Mouse (Mus musculus) limb, embryonic 10.5 days (tissue): ENCODE results near the gene Fam43b. TPM values are rescaled to one million over a fixed set of nuclear protein-coding genes. Genes with fewer than 3 reads are reported as not detected.

Experiments
- DNase-seq: peaks from one replicate; pipeline ENCODE4 v3.0.0-alpha.2; 2017; ENCODE audit warnings: low spot score
- H3K27ac ChIP-seq: fragments of 300-500 bp; sonication (generic); 2 replicates; pipeline ENCODE4 v1.5.1; 2016; ENCODE audit warnings: mild to moderate bottlenecking
- H3K27me3 ChIP-seq: fragments of 300-500 bp; sonication (generic); 2 replicates; pipeline ENCODE4 v1.6.1; 2016; ENCODE audit warnings: low read depth, mild to moderate bottlenecking; ENCODE audit not compliant: poor library complexity, severe bottlenecking
- H3K36me3 ChIP-seq: fragments of 300-500 bp; sonication (generic); 2 replicates; pipeline ENCODE4 v1.6.1; 2016; ENCODE audit warnings: mild to moderate bottlenecking, moderate library complexity
- H3K4me1 ChIP-seq: fragments of 300-500 bp; sonication (generic); 2 replicates; pipeline ENCODE4 v1.6.1; 2016
- H3K4me3 ChIP-seq: fragments of 300-500 bp; sonication (generic); 2 replicates; pipeline ENCODE4 v1.5.1; 2016; ENCODE audit warnings: mild to moderate bottlenecking, moderate library complexity
- H3K9me3 ChIP-seq: fragments of 300-500 bp; sonication (generic); replicated peaks from 2 replicates; pipeline ENCODE4 v1.6.1; 2016; ENCODE audit warnings: mild to moderate bottlenecking
- WGBS: fragments of 180-500 bp; shearing (Covaris S2); methylation state at CpG from one replicate; pipeline ENCODE4 v1.1.7; 2016; 5-methylcytosine and 5-hydroxymethylcytosine counted together
- polyA plus RNA-seq: library from polyadenylated mRNA; unstranded; fragments of >200 nt; fragmentation: Nextera tagmentation; extraction: Ambion mirVana; gene quantifications from 2 replicates; pipeline ENCODE4 v1.2.1, GENCODE M21; 2016

Gene Fam43b
- polyA plus RNA-seq, 1 experiment from 2014 or later, result not detected

DNA sequence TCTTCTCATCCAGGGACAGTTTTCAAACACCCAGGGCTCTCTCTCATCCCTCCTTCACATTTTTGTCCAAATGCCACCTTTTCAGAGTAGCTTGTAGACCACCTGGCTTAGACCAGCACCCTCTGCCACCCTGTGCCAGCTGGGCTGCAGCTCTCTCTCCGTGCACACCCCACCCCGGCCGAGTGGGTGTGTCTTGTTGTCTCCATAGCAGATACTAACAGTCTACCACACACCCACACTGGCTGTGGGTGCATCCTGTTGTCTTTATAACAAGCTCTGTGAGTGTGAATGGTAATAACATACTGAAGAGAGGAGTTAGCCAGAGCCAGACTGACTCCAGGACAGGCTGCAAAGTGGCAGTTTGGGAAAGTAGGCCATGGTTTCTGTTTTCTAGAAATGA, 19.7 kb upstream of the Fam43b start:
- H3K36me3 ChIP-seq, result no peaks in the 10 kb centered on the region
- H3K27ac ChIP-seq, result no peak overlapping the region
- no peak for DNase-seq
- no peaks in the 10 kb centered on the region for H3K9me3 ChIP-seq
- H3K27me3 ChIP-seq, result peaks cover 79% of the 10 kb centered on the region
- H3K4me3 ChIP-seq, result no peak overlapping the region
- H3K4me1 ChIP-seq, result peaks cover 5% of the 10 kb centered on the region
- 81% methylated on average over 3 of the region's 3 CpGs for WGBS

GRCm38 (mm10) chr4:138414725-138415124, 18.4 kb upstream of the Fam43b start:
- H3K9me3 ChIP-seq, result no peaks in the 10 kb centered on the region
- peak overlapping the region; percentile 17; the same call in 1 of the 2 replicates for H3K27ac ChIP-seq
- peaks cover 5% of the 10 kb centered on the region for H3K4me1 ChIP-seq
- no peak overlapping the region for H3K4me3 ChIP-seq
- no peak for DNase-seq
- no peaks in the 10 kb centered on the region for H3K36me3 ChIP-seq
- 21% methylated on average over 6 of the region's 6 CpGs for WGBS
- peaks cover 84% of the 10 kb centered on the region for H3K27me3 ChIP-seq

DNA sequence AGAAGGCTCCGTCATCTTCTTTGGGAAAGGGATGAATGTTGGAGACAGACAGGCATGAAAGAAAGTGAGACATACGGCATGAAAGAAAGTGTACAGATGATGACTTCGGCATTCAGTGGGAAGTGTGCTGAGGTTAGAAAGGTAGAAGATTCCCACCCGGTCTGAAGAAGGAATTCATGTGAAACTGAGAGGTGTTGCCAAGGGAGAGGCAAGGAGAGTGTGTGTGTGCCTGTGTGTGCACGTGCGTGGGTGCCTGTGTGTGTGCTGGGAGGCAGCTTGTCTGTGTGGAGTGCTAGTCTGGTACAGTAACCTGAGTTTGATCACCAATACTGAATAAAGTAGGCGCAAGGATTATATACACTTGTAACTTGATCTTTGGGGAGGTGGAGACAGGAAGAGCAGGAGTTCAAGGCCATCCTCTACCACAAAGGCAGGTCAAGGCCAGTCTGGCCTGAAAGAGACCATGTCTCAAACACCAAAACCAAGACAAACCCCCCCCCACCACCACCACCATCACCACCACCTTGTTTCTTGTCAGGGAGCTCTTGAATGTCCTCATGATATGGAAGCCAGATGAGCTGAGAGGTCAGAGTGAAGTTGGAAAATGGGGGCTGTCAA, 15.3 kb upstream of the Fam43b start:
- DNase-seq, result no peak
- H3K4me1 ChIP-seq, result peaks cover 5% of the 10 kb centered on the region
- 57% methylated on average over 7 of the region's 7 CpGs for WGBS
- no peaks in the 10 kb centered on the region for H3K9me3 ChIP-seq
- no peak overlapping the region for H3K27ac ChIP-seq
- no peaks in the 10 kb centered on the region for H3K36me3 ChIP-seq
- peaks cover 71% of the 10 kb centered on the region for H3K27me3 ChIP-seq
- no peak overlapping the region for H3K4me3 ChIP-seq

DNA sequence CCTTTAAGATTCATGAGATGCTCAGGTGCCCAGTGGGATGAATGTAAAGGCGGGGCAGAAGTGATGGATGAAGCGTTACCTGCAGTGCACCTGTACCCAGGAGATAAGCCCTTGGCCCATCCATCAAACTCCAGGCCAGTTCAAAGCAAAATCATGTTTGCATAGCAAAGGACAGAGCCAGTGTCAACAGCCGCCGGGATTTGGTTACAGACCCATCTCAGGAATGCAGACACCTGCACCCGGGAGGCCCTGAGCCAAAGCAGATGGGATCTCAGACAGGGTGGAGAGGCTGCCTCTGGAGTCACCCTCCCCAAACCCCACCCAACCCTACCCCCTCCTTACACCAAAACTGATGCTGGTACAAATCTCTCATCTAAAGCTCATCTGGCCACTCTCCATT, 14.7 kb upstream of the Fam43b start:
- 9% methylated on average over 5 of the region's 5 CpGs for WGBS
- peaks cover 5% of the 10 kb centered on the region for H3K4me1 ChIP-seq
- DNase-seq, result no peak
- no peak overlapping the region for H3K27ac ChIP-seq
- H3K27me3 ChIP-seq, result peaks cover 65% of the 10 kb centered on the region
- no peak overlapping the region for H3K4me3 ChIP-seq
- H3K9me3 ChIP-seq, result no peaks in the 10 kb centered on the region
- no peaks in the 10 kb centered on the region for H3K36me3 ChIP-seq

DNA sequence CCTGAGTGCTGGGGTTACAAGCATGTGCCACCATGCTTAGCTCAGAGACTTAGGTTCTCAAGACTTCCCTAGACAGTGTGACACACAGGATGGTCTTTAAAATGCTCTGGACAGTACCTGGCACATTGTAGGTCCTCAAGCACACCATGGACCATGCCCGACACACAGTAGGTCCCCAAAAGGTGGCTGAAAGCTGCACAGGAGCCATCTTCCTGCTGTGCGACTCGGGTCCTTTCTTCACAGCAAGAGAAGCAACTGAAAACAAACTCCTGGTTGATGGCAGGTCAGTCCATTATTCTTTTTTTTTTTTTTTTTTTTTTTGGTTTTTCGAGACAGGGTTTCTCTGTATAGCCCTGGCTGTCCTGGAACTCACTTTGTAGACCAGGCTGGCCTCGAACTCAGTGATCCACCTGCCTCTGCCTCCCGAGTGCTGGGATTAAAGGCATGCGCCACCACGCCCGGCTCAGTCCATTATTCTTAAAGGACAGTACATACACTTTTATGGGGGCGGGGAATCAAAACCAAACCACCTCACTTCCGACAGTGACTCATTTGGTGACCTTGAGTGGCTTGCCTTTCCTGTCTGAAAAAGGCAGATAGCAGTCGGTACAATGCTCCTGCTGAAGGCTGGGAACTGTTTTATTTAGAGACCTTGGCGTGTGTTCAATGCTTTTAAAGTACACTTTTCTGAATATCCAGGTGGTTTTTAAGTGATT, 11.3 kb upstream of the Fam43b start:
- Histone ChIP-seq H3K4me1 (no peaks in the 10 kb centered on the region), H3K4me3 (no peak overlapping the region), H3K27ac (no peak overlapping the region), H3K27me3 (peaks cover 36% of the 10 kb centered on the region), H3K9me3 (no peaks in the 10 kb centered on the region), H3K36me3 (no peaks in the 10 kb centered on the region)
- WGBS, result 83% methylated on average over 12 of the region's 13 CpGs
- DNase-seq, result no peak

DNA sequence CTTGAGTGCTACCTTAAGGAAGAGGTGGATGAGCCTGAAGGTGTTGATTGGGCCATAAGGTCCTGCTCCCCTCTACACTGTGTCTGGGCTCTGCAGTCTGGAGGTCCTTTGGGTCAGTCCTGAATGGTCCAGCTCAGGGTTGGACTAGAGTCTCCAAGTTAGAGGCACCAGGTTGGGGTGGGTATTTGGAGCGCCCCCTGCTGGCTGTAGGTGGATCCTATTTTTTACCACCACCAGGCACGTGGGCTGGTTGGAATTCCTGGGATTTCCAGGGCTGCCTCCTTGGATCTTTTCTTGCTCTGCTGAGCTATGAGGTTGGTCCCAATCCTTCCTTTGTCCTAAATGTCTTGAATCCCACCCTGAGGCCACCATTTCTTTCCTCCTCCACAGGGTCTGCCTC, 8.5 kb upstream of the Fam43b start:
- H3K4me1 ChIP-seq, result no peaks in the 10 kb centered on the region
- WGBS, result 4% methylated on average over 2 of the region's 2 CpGs
- H3K4me3 ChIP-seq, result no peak overlapping the region
- no peaks in the 10 kb centered on the region for H3K36me3 ChIP-seq
- H3K9me3 ChIP-seq, result no peaks in the 10 kb centered on the region
- peak; percentile 45 for DNase-seq
- H3K27ac ChIP-seq, result no peak overlapping the region
- peaks cover 20% of the 10 kb centered on the region for H3K27me3 ChIP-seq

DNA sequence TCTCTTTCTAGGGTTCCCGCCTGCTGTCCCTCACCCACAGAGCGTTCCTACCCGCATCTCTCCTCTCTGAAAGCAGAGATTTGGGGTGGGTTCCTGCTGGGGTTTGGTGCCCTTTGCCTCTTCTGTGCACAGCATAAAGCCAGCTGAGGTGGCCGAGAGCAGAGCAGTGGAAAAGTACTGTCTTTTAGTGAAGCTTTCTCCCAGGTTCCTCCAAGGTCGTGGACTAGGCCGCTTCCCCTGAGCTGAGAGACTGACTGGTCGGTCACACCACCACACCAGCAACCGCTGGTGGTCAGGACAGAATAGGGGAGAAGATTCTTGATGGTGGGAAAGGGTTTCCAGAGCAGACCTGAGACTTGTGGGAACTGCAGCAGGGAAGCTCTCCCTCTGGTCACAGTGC, 383 bp upstream of the Fam43b start:
- Histone ChIP-seq H3K27me3 (peaks cover 91% of the 10 kb centered on the region), H3K36me3 (no peaks in the 10 kb centered on the region), H3K4me1 (peaks cover 22% of the 10 kb centered on the region), H3K27ac (no peak overlapping the region), H3K4me3 (peak overlapping the region; percentile 55; the same call in 1 of the 2 replicates), H3K9me3 (no peaks in the 10 kb centered on the region)
- no peak for DNase-seq
- 6% methylated on average over 8 of the region's 8 CpGs for WGBS

DNA sequence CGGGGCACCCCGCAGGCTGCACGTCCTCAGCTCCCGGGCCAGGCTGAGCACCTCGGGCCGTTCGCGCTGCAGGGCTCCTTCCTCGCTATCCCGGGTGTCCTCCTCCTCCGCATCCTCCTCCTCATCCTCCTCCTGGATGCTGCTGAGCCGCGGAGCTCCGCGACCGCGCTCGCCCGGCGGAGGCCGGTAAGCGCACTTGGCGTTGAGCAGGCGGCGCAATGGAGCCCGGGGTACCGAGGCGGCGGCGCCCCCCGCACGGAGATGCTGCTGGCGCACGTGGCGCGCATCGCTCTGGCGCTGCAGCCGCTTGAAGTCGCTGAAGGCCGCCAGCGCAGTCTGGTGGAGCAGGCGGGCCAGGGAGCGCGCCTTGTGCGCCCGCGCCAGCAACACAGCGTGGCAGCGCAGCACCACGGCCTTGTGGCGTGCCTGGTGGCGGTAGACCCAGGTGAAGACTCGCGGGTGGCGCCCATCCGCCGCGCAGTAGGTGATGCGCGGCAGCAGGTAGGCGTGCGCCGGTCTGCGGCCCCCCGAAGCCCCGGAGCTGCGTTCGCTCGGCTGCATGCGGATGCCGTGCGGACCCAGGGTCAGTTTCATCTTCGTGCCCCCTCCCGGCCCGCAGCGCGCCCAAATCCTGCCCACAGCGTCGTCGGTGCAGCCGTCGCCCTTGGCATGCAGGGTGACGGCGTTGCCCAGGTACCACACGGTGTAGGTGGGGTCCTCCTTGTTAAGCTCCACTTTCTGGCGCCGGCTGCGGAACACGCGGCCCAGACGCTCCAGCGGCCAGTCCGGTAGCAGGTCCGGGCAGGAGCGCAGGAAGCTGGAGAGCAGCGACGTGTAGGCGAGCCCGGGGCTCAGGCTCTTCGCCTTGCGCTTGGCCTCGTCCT, 999 bp downstream of the Fam43b start:
- H3K27me3 ChIP-seq, result peaks cover 96% of the 10 kb centered on the region
- H3K27ac ChIP-seq, result 0 out of 2 replicates have a peak overlapping the region, but pooled peaks have one; percentile 19
- peaks cover 22% of the 10 kb centered on the region for H3K4me1 ChIP-seq
- under 1% methylated on average over 103 of the region's 103 CpGs for WGBS
- peak; percentile 57 for DNase-seq
- no peaks in the 10 kb centered on the region for H3K36me3 ChIP-seq
- H3K9me3 ChIP-seq, result no peaks in the 10 kb centered on the region
- peak overlapping the region; percentile 55 for H3K4me3 ChIP-seq

DNA sequence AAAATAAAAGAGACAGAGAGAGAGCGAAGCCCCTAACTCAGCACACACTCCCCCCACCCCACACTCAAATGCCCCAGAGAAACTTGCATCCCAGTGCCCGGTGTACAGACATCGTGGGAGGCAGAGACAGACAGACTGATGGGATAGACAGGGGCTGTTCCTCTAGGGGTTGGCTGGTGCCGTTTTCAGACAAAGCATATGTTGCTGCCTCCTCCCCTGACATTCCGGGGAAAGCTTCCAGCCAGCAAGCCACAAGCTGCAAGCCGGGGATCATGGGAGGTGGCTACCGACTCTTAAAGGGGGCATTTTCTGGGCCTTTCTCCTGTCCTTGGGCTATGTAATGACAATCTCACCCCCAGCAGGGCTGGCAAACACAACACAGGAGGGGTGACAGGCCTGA, 2.6 kb downstream of the Fam43b start:
- Histone ChIP-seq H3K4me3 (no peak overlapping the region), H3K9me3 (no peaks in the 10 kb centered on the region), H3K27me3 (peaks cover 85% of the 10 kb centered on the region), H3K36me3 (no peaks in the 10 kb centered on the region), H3K4me1 (peaks cover 22% of the 10 kb centered on the region), H3K27ac (no peak overlapping the region)
- no peak for DNase-seq
- WGBS, result 71% methylated on average over 7 of the region's 7 CpGs

DNA sequence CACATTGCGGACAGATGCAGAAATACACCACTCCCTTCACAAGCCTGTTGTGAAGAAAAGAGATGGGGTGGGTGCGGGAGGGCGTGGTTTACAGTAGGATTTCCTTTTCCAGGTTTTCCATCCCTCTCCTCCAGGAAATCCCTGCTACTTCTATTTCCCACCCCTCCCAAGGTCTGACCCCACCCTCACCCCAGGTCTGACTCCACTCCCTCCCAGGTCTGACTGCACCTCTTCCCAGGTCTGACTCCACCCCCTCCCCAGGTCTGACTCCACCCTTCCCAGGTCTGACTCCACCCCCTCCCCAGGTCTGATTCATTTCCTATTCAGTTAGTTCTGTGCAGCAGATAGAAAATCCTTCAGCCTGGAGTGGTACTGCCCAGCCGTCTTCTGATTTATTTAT, 12.5 kb downstream of the Fam43b start:
- H3K36me3 ChIP-seq, result no peaks in the 10 kb centered on the region
- no peak overlapping the region for H3K27ac ChIP-seq
- no peaks in the 10 kb centered on the region for H3K4me1 ChIP-seq
- H3K4me3 ChIP-seq, result no peak overlapping the region
- no peaks in the 10 kb centered on the region for H3K9me3 ChIP-seq
- H3K27me3 ChIP-seq, result peaks cover 14% of the 10 kb centered on the region
- 53% methylated on average over 4 of the region's 4 CpGs for WGBS
- DNase-seq, result no peak

- H3K4me3 ChIP-seq, result no peak overlapping the region
- H3K27me3 ChIP-seq, result peaks cover 14% of the 10 kb centered on the region
- H3K36me3 ChIP-seq, result no peaks in the 10 kb centered on the region
- no peaks in the 10 kb centered on the region for H3K9me3 ChIP-seq
- 78% methylated on average over 6 of the region's 6 CpGs for WGBS
- no peaks in the 10 kb centered on the region for H3K4me1 ChIP-seq
- H3K27ac ChIP-seq, result no peak overlapping the region
- DNase-seq, result no peak
Measured at GRCm38 (mm10) chr4:138382462-138382861, 13.9 kb downstream of the Fam43b start.

DNA sequence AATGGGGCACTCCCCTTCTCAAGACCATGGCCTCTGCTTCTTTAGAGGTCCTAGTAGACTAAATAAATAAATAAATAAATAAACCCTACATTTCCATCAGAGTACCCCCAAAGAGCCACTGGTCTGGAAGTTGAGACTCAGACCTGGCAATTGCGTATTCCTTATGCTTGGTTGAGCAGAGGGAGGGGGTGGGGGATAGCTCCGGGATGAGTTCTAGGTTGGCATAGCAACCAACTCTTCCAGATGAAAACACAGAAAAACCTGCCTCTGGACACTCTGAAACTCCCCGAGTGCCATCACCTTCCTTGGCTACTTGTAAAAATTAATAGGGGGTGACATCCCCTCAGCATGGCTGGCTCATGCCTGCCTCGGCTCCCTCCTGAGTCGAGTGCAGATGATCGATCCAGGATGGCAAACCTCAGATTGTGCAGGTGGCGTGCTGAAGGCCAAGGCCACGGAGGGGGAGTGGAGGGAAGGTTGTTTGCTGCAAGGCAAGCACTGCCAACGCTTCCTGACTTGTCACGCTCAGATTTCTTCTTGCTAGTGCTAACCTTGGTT, 16.1 kb downstream of the Fam43b start:
- no peak overlapping the region for H3K27ac ChIP-seq
- H3K4me1 ChIP-seq, result no peaks in the 10 kb centered on the region
- H3K36me3 ChIP-seq, result no peaks in the 10 kb centered on the region
- no peaks in the 10 kb centered on the region for H3K9me3 ChIP-seq
- H3K27me3 ChIP-seq, result peaks cover 14% of the 10 kb centered on the region
- WGBS, result 70% methylated on average over 10 of the region's 10 CpGs
- H3K4me3 ChIP-seq, result no peak overlapping the region
- no peak for DNase-seq
